Mouse (Mus musculus) kidney, postnatal 36 days (tissue): Measurements from ENCODE around the gene Wars2.

Experiments
- DNase-seq, 2 experiments: peaks; one replicate each; pipeline ENCODE4 v3.0.0; 2021 to 2022; ENCODE audit warnings: mixed read lengths in 2 of 2

The Wars2 gene

DNA sequence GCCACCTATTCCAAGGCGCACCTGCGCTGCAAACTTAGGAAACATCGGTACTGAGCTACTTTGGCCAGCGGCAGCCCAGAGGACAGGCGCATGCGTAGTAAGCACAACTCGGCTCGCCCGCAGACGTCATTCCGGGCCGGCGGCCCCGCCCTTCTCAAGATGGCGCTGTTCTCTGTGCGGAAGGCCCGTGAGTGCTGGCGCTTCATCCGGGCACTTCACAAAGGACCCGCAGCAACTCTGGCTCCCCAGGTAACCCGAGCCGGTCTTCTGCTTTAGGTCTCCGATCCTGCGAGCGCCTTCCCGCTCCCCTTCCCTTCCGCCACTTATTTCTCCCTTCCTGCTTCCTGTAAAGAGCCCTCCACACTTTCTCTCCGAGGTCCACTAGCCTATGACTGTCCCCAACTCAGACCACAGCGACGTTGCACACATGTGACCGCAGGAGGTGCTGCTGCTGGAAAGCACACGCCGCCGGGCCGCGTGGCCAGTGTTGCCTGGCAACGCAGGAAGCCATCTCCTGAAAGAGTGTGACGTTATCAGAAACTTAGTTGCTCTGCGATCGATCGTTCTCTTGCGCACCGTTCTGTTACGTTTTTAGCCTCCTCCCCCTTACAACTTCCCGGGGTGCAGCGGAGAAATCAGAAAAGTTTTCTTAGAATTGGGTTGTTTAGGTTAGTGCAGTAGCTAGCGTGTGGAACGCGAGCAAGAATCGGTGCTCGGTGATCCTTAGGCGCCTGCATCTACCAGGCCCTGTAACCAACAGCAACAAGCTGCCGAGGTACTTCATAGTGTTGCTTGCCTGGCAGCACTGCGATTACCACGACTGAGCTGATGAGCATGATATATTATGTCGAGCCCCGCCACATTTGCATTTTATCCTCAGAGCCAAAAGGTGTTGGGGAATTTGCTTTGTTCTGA, at the start of gene Wars2:
Gene Wars2, plus strand, starts transcription at position 129 of the 915 bp plus-strand sequence.
- DNase-seq: peak; percentile 95 to 97

DNA sequence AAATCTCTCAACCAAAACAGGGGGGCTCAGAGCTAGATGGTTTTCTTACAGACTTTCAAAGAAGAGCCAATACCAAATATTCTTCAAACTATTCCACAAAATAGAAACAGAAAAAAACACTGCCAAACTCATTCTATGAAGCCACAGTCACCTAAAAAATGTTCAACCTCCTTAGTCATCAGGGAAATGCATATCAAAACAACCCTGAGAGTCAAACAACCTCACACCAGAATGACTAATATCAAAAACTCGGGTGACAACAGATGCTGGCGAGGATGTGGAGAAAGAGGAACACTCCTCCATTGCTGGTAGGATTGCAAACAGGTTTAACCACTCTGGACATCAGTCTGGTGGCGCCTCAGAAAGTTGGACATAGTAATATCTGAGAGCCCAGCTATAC, 44.1 kb upstream of the Wars2 start:
- DNase-seq: no peak

DNA sequence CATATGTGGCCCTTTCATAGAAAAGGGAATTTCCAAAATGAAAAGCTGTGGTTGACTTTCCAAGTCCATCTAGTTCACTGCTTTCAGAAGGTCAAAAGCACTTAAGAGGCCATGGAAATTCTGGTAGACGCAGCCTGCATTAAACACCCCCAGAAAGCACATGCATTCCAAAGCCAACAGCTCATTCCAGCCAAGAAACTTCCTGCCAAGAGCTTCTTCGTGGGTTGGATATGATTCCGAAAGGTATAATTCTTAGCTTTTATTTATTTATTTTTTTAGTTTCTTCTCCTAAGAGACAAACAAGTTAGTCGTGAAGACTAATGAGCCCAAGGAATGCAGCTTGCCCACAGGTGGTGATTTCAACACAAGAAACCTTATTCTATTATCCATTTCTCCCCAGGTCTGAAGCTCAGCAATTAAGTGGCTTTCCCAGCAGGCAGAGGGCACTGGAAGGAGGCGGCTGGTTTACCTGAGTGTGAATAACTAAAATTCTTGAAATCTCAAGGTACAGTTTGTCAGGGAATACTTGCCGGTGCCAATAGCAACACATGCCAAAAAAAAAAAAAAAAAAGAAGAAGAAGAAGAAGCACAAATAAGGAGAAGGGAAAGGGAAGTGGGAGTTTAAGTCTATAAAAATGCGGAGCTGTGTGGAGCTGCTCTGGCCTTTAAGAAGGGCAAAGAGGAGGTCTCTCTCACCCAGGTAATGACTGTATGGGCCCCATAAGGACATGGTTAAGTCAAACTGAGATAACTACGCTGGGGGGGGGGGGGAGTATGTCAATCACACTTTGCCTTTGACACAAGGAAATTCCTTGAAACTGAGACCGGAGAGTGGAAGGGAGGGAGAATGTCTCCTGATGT, 30.3 kb upstream of the Wars2 start:
- peak; percentile 7 to 19 for DNase-seq

DNA sequence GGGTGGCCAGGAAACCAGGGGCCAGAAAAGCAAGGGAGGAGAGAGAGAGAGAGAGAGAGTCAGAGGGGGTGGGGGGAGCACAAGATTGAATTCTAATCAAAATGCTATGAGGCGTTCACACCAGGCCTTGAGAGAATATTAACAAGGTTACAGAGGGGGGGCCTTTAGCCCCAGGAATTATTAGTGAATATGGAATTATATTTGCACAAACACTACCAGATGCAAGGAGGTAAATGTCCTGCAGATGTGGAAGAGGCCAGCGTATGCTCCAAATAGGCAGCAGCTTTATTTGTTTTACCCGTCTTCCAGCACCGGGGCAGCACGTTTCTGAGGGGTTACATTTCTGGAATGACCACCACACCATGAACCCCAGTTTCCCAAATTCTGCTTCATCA, 29.7 kb upstream of the Wars2 start:
- DNase-seq: no peak

DNA sequence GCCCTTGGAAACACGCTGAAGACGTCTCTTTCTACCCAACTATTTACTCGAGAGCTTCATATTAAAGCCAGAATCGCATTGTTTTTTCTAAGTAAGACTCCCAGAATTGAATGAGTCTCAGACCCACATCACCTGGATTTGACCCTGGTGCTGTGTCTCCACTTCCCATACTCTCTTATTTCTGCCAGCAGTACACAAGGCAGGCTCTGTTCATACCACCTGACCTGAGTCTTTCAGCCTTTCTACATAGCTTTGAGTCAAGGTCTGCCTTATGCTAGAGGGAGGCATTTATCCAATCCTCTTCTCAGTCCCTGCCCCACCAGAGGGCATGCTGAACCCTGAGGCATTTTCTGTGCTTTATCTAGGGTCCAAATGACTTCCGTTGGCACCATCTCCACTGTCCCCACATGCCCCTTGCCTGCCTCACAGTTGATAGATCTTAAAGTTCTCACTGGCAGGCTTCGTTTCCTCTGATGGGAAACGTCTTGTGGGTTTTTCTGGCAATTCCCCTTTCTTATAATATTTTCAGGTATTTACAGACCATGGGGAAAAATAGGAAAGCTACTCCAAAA, 27.5 kb upstream of the Wars2 start:
- no peak for DNase-seq

DNA sequence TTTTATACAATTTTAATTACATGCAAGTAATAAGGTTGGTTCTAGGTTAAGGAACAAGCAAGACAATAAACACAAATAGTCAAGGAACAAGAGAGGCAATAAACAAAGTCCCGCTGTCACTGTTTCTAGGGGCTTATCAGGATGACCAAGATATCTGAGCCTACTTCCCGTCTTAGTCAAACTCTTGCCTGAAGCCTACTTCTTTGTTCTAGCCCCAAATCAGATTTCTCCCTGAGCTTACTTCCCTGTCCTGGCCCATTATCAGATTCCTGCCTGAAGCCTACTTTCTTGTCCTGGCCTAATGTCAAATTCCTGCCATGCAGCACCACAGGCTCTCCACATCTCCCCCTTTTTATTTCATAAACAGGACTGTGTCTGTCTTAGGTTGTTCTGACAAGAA, 19.9 kb upstream of the Wars2 start:
- no peak for DNase-seq

DNA sequence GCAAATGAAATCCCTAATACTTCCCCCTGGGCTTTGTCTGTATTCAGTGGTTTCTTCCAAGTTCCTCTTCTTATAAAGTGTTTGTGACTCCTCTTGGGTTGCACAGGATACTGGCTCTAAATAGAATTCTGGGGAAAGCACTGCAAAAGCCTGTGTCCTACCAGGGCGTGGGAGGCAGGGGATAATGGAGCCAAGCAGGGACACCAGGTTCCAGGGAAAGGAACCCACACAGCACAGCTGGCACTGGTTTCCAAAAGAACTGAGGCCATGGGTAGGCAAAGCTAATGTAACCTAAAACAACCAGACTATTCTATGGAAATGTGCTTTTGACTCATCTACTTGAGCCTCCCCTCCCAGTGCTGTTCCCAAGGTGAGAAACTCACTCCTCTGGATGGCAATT, 10.3 kb upstream of the Wars2 start:
- DNase-seq: no peak

DNA sequence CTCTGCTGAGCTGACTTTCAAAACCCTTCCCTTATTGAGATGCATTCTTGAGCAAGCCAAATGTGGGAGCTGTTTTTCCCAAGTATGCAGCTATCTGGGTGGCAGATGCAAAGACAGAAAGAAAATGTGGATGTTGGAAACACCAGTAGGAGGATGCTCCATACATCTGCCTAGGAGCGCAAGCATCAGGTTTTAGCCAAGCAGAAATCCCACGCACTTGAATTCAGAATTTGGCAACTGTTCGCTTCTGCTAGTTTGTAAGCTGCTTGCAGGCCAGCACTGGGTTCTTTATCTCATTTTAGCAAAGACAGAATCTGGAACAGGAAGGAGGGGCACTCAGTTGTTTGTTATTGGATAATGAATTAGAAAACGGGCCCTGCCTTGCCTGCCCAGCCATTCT, 8.9 kb upstream of the Wars2 start:
- no peak for DNase-seq

DNA sequence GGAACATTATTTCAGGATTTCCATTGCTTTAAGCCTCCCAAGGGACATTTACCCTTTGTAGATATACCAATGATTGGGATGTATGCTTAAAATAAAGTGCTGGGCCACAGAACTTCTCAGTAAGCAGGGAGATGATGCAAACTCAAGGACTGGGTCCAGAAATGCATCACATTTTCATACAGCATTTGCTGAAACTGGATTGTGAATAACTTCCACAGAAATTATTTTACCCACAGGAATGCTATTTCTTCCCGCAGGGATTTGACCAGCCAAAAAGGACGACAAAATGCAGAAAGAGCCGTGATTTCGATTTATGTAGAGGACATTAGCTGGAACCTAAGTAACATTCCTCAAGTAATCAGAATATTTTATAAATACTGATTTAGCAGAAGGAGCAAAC, 7.0 kb upstream of the Wars2 start:
- no peak for DNase-seq

DNA sequence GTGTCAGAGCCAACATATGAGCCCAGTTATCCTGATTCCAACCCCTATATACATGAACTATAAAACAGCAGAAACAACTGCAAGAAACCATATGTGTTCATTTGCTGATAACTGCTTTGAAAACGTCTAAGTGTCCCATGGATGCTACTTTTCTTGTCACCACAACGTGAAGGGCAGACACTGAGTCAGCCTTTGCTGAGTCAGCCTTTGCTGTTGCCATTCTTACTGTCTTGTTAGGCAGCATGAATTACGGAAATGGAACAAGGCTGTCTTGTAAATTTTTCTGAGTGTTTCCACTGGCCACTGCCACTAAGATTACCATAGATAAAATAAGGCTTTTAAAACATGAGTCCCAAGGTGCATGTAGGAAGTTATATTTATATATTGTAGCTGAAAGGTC, 7.0 kb downstream of the Wars2 start:
- DNase-seq: no peak

DNA sequence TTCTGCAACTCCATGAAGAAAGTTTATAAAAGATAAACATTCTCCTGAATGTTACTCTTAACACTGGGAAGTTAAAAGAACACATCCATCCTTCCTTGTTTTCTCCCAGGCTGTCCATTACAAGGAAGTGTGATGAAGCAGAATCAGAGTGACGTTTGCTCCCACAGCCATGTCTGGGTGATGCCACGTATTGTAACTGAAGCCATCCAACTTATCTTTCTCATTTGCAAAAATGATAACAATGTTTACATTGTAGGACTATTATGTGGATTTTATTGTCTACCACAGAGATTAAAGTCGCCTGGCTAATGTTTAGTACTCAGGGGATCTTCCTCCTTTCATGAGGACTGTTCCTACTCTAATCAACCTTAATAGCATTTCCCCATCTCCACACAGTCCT, 8.2 kb downstream of the Wars2 start:
- DNase-seq: no peak

DNA sequence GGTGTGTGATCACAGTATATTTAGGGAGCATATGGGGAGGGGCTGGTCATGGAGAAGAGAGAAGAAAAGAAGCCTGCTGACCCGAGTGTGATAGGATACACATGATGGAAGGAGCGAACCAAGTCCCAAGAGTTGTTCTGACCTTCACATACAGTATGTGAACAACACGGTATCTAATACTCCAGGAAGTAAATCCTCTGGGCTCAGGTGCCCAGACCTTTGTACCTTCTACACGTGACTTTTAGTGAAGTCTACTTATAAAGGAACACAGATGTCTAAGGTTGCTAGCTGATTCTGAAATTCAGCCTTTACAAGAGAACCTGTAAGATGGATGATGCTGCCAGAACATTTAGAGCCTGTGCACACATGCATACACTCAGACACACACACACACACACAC, 15.4 kb downstream of the Wars2 start:
- no peak for DNase-seq

DNA sequence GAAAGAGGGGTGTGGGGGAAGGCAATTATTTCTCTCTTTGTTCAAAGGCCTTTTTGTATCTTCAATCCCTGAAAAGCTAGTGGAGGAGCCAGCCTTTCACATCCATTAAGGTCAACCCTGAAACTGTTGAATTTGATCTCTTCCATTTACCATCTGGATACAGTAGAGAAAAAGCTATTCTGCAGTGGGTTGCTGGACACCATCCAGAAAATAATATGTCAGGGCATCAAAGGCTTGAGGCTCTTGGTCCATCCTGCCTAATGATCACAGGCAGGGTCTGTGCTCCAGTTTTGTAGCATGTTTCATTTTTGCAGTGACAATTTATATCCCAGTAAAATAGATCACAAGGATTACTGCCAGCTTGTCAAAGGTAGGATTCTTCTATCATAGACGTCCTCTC, 16.1 kb downstream of the Wars2 start:
- no peak for DNase-seq

DNA sequence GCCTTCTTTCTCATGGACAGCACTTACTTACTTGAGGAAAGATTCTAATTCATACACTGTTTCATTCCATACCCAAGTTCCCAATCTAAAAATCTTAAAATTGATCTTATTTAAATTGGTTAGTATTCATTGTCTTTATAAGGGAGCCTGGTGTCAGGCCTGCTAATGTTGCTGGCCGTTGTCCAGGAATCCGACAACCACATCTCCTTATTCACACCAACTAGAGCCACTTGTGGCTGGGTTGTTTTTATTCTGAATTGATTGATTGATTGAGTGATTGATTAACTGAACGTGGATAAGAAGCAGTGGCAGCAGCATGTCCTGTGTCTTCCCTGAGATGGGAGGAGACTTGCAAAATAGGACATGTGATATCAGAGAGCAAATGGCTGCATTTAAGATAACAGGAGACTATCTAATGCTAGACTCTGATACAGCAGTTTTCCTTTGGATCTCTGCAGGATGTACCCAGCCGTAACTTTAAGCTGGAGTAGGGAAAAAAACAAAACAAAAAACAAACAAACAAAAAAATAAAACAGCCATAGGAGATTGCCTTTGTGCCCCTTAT, 16.7 kb downstream of the Wars2 start:
- DNase-seq: peak in 1 of 2 experiments; percentile 5

DNA sequence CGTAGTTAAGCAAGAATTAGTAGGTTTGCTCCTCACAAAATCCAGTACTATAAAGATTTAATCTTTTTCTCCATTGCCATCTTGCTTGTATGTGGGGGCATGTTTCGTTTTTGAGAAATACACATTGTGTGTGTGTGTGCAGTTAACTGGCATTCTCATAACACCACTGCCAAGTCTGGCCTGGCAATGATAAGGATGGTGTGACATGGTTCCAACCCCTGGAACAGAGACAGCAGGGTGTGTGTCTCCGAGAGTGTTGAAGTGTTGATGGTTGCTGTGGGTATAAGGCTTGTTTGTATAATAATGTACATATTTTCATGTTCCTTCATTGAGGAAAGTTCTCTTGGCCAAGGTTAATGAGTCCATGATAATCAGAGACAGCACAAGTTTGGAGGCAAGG, 19.1 kb downstream of the Wars2 start:
- DNase-seq: no peak

DNA sequence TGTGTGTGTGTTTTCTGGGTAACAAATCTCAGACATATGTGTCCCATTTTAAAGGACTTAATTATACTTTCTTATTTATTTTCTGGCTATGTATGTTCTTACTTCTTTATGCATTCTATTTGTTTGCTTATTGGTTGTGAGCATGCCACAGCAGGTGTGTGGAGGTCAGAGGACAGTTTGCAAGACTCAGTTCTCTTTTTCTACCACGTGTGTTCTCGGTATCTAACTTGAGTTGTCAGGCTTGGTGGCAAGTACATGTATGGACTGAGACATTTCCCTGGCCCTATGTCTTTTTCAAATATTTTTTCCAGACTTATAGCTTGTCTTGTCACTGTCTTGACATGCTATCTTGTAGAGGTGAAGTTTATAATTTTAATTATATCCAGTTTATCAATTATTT, 21.3 kb downstream of the Wars2 start:
- no peak for DNase-seq

DNA sequence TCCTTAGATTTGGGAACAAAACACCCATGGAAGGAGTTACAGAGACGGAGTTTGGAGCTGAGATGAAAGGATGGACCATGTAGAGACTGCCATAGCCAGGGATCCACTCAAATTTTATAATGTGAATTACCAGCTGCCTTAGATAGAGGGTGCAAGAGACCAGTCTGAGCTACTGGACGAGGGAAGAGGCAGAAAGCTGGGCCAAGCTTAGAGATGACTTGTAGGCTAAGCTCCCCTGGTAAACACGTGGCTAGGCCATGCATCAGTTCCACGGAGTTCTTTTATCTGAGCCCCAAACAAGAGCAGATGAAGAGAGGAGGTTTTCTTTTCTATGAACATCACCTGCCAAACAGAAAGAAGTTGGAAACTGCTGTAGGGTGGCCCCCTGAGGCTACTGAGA, 26.9 kb downstream of the Wars2 start:
- no peak for DNase-seq

DNA sequence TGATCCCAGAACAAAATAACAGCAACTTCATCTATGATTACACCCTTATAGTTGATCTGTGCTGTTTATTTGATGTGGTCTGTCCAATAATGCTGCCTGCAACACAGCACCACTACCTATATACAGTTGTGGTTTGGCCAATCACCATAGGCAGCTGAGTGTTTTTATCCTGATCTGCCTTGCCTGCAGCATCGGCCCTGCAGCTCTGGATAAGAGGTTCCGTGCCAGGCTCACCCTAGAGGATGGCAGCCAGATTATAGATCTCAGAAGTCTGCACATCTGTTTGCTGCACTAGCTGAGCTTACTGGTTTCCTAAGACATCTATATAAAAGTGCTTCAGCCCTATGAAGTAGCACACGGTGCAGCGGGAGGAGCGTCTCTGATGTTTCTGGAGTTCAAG, 32.3 kb downstream of the Wars2 start:
- DNase-seq: no peak

DNA sequence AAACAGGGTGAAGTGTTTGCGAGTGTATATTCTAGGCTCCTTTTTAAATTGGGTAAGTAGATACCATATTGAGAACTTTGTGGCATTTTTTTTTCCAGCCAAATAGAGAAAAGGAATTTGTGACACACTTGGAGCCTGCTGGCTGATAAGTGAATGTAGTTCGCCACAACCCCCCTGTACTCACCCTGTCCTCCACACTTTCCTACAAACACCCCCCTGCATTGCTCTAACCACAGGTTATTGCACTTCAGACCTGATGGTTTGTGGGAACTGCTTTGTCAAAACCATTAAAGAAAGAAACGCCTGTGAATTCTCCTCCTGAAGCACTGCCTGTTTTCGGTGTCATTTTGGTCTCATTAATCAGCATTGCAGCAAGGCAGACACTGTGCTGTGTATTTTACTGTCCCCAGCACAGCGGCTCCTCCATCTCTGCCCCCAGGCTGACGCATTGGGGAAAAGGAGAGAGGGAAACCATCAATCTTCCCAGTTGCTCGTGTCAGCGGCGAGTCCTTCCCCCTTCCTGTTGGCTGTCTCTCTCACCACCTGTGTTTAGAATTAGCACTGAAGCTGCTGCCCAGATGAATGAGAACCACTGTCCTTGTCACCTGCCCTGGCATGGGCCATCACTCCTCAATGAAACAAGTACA, 33.9 kb downstream of the Wars2 start:
- DNase-seq: no peak

DNA sequence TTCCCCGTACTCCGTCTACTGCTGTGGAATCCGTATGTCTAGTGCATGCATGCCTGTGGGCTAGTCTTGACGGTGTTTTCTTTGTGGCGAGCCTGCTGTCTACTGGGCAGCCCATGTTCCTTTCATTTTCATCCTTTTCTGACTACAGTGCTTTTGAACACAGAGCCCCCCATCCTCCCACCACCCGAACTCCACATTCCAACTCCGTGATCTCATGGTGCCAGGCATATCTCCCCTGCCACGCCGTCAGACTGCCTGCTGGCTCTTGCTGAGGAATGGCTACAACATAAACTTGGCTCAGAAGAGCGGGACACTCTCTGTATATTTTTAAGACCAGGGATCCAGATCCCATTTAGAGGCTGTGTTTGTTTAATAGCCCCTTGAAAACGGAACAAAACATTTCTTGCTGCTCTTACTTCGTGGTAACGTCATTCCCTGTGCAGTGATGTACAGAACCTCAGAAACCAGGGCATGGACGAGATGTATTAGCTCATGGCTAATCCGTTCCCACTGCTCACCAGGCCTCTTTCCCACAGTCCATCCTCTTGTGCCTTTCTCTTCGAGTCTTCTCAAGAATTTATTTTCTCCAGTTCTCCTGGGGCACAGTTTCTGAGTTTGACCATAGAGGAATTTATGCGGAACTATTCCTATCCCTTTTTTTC, 42.6 kb downstream of the Wars2 start:
- DNase-seq: no peak

DNA sequence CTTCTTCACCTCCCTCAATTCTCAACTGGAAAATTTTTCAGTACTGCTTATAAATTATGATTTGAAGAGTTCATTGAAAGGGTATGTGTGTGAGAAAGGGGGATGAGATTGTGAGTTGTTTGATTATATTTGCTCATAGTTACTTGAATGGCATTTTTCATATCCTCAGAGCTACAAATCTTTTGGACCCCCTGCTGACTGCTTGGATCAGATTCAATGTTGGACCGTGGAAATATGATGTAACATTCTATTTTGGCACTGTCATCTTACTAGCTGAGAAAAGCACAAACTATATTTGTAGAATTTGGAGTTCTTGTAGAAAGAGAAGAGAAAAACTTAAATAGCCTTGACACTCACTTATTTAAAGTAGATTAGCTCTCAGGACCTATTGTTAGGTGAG, 43.5 kb downstream of the Wars2 start:
- no peak for DNase-seq

DNA sequence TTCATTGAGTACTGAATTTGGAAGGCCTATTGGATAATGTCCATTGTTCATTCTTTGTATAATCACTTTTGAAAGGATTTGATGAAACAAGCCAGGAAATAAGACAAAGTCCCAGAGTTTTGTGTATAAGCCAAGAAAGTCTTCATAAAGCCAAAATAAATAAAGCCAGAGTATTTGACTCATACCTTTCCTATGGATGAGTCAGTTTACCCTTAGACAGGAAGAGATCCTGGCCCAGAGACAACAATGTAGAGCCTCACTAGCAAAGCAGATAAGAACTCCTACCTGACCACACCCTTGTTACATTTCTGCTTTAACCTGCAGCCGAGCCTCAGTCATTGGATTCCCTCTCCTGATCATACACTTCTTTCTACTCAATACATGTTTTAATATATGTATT, 47.2 kb downstream of the Wars2 start:
- DNase-seq: no peak
